Mouse (Mus musculus) layer of hippocampus, postnatal 36 days (tissue): ENCODE measurements at regions not wholly inside any gene's neighbourhood (a gene's known extent, or its start where the extent isn't known, plus 50 kb on each side); places are given as distances from the start of the nearest gene placed in this dataset.

ENCODE experiments used
- DNase-seq, 2 experiments: peaks; one replicate each; pipeline ENCODE4 v3.0.0; 2022

DNA sequence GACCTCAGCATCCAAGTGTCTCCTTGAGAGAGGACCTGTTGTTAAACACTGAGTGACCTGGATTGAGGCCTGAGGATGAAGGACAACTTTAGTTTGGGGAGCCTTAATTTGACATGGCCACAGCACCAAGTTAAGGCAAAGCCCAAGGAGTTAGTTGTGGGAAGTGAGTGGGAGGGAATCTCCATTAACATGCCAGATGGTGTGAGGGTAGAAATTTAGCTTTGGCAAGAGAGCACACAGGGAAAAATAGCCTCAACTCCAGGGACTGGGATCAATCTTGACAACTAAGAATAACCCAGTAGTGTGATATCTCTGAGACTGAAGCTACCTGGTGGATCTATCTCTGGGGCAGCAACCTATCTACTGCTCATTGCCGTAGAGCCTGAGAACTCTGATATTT is 105.4 kb downstream of the Ahr start:
- DNase-seq, result no peak

DNA sequence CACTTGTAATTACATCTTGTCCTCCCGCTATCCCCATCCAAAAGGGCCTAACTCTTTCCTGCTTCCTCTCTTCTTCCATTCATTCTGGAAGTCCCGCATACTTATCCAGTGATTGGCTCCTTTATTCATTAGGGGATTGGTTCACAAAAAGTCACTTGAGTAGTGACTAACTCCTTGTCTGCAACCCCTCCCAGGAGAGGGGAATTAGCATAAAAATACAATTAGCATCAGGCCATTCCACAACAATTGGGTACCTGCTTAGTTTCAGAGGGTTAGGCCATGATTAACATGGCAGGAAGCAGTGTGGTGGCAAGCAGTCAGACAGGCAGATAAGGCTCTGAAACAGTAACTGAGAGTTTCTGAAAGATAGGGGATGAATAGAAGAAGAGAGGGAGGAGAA is 115.6 kb downstream of the Ahr start:
- no peak for DNase-seq

- DNase-seq, result no peak
These were observed 116.9 kb downstream of the Ahr start for GRCm38 (mm10) chr12:35417943-35418342.

- DNase-seq, result no peak
These were observed 118.3 kb downstream of the Ahr start for GRCm38 (mm10) chr12:35416583-35416982.

DNA sequence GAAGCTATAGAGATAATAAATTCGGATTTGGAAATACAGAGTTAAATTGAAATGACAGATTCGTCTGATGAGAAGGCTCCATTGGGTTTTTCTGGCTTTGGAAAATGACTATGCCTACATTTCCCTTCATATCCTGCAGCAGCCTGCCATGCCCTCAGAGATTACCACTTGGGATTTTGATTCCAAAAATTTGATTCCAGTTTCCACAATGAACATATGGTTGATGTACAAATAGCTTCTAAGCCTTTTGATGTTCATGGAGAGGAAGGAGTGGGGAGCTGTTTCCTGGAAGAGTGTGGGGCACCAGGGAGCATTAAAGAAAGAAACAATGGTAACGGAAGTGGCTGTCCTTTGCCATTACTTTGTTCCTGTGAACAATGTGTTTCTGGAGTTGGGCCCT is 122.1 kb downstream of the Ahr start:
- DNase-seq, result no peak

- no peak for DNase-seq
These were observed 126.4 kb downstream of the Ahr start for GRCm38 (mm10) chr12:35408461-35408860.

DNA sequence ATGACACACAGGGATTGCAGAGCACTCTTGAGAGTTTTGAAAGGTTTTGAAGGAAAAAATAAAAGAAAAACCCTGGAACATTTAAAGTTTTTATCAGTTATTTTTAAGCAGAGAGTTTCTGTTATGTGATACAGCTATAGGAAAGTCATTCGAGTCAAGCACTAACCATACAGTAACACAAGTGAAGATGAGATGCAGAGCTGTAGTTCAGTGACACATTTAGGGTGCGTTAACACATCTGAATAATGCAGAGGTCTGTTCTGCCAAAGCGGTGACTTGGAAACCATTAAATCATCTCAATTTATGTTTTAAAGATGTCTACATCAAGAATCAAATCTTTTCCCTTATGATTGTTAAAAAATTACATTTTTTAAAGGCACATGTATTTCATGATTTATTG is 126.8 kb downstream of the Ahr start:
- no peak for DNase-seq

GRCm38 (mm10) chr12:35401853-35402252 is 133.0 kb downstream of the Ahr start:
- DNase-seq, result no peak

GRCm38 (mm10) chr12:35401219-35401618 is 133.6 kb downstream of the Ahr start:
- no peak for DNase-seq

GRCm38 (mm10) chr12:35395211-35395610 is 139.6 kb downstream of the Ahr start:
- DNase-seq, result no peak

DNA sequence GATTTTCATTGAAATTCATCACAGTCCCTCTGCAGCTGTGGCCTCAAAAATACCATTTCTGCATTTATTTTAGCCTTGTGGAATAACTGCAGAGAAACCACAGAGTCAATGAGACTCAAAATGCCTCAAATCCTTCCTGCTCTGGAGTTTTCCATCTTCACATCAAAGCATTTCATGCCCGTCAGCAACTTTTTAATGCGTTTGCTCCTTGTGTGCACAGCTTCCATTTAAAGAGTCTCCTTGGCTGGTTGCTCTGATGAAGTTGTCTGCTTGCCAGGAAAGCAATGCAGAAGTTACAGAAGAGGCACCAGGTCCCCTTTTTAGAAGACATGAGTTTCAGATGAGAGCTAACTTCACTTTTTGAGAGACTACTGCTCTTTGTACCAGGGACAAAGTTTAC is 142.7 kb downstream of the Ahr start:
- no peak for DNase-seq

DNA sequence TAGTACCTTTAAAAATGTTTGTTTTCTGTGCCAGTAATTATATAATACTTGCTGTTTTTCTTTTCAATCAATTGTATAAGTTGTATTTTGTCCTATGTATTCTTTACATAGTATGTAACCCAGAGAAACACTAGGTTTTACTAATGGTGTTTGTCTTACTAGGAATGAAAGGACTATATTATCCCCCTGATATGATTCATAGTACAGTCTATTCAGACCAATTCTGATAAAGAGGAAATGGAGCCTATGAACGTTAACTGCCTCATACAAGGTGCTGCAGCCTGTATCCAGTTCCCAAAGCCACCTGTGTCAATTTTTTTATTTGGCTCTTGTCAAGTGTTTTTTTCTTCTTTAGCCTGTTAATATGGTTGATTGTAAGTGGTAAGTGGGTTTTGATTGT is 144.6 kb downstream of the Ahr start:
- no peak for DNase-seq

DNA sequence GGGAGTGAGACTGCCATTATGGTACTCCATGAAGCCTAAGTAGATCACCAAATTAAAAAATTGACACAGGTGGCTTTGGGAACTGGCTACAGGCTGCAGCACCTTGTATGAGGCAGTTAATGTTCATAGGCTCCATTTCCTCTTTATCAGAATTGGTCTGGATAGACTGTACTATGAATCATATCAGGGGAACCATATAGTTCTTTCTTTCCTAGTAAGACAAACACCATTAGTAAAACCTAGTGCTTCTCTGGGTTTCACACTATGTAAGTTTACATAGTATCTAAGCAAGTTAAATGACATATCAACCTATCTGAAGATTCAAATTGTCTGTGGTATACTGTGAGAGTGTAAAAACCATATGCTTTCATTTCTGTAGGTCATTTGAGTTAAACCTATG is 145.0 kb downstream of the Ahr start:
- no peak for DNase-seq

GRCm38 (mm10) chr12:35384211-35384610 is 150.6 kb downstream of the Ahr start:
- DNase-seq, result no peak

GRCm38 (mm10) chr12:35377266-35377665 is 157.6 kb downstream of the Ahr start:
- DNase-seq, result no peak

GRCm38 (mm10) chr12:35376365-35376764 is 158.5 kb downstream of the Ahr start:
- no peak for DNase-seq

GRCm38 (mm10) chr12:35357901-35358300 is 176.9 kb downstream of the Ahr start:
- no peak for DNase-seq

- no peak for DNase-seq
These were observed 196.5 kb downstream of the Ahr start for GRCm38 (mm10) chr12:35338191-35338954.

DNA sequence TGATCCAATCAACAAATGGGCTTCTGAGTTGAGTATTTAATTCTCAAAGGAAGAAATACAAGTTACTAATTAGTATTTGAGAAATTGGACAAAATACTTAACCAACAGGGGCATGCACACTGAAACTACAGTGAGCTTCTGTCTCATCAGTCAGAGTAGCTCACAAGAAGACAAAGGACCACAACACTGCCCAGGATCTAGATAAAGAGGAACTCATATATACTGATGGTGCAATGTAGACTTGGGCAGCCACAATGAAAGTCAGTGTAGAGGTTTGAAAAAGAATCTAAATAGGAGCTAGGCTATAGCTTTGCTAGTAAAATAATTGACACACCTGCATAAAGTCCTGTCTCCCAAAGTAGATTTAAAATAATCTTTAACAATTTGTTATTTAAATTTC is 198.5 kb downstream of the Ahr start:
- no peak for DNase-seq

GRCm38 (mm10) chr12:35334344-35335075 is 200.3 kb downstream of the Ahr start:
- DNase-seq, result no peak

GRCm38 (mm10) chr12:35331303-35331702 is 203.5 kb downstream of the Ahr start:
- no peak for DNase-seq

- no peak for DNase-seq
These were observed 205.1 kb downstream of the Ahr start for GRCm38 (mm10) chr12:35329699-35330098.

DNA sequence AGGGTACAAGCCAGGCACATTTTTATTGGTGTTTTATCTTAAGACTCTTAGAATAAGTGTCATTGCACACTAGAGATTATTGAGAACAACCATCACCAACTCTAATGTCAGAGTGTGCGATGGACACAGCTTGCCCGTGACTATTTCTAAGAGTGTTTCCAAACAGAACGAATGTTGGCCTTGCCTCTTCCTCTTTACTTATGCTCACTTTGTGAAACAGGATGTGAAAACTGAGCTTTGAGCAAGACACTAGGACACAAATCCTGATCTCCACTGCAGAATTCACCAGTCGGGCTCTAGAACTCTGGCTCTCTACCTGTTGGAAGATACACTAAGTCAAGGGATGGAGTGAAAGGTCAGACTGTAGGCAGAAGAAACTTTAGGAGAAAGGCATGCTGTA is 215.3 kb downstream of the Ahr start:
- no peak for DNase-seq

GRCm38 (mm10) chr12:35317046-35317445 is 217.8 kb downstream of the Ahr start:
- DNase-seq, result no peak
